ENCODE assay signal across 8 mouse cellular contexts in genomic region chr12:111722654-111723053, GRCm38 (mm10). TPM values are rescaled to one million over a fixed set of nuclear protein-coding genes. Genes with fewer than 3 reads are reported as not detected.
DNase-seq lines count a peak whose midpoint lies in the region; ATAC-seq and TF ChIP-seq lines count a peak whose summit lies in the region.

No protein-coding gene starts in this region.

- 71% methylated on average over 9 of the region's 9 CpGs for WGBS in kidney, postnatal 0 days
- 69% methylated on average over 9 of the region's 9 CpGs for whole genome bisulfite sequencing in forebrain, embryonic 16.5 days

- DNase-seq in kidney, postnatal 0 days (ENCODE audit: low spot score): peak; percentile 60
- DNase-seq in kidney, adult 11 months: no peak
- DNase-seq in A20 (ENCODE audit: low read depth, low spot score): peak; percentile 47
- peak; percentile 66 to 86 for DNase-seq in cerebellum, postnatal 25 days
- peak; percentile 20 for DNase-seq in retina, postnatal 7 days (ENCODE audit: low read depth, low spot score)
- DNase-seq in right cerebral cortex, adult 18-20 months: no peak

- no peak for ATAC-seq in kidney, postnatal 0 days (replicated peaks; ENCODE audit: low FRiP score, low read depth)
- no peak for ATAC-seq in forebrain, embryonic 16.5 days

- H3K9ac ChIP-seq in kidney, postnatal 0 days (ENCODE audit: low read depth, low read length): no peak overlapping the region
- H3K9ac ChIP-seq in forebrain, embryonic 16.5 days (replicated peaks; ENCODE audit: low read depth, low read length): no peak overlapping the region

- H3K9me3 ChIP-seq in kidney, postnatal 0 days (replicated peaks; ENCODE audit: low read length): no peaks in the 10 kb centered on the region
- H3K9me3 ChIP-seq in E14TG2a.4 (ENCODE audit: low read length): no peaks in the 10 kb centered on the region
- H3K9me3 ChIP-seq in forebrain, embryonic 16.5 days (ENCODE audit: control insufficient read depth, low read length): no peaks in the 10 kb centered on the region

- no peaks in the 10 kb centered on the region for H3K27me3 ChIP-seq in kidney, postnatal 0 days (ENCODE audit: insufficient read depth, low read length)
- no peaks in the 10 kb centered on the region for H3K27me3 ChIP-seq in E14TG2a.4 (ENCODE audit: insufficient read depth, low read length)
- no peaks in the 10 kb centered on the region for H3K27me3 ChIP-seq in forebrain, embryonic 16.5 days (replicated peaks; ENCODE audit: control insufficient read depth, insufficient read depth, low read length)

- TF ChIP-seq CTCF in kidney, postnatal 0 days (IDR thresholded peaks at IDR 0.05; ENCODE audit: low read depth): peak; percentile 68
- TF ChIP-seq CTCF in E14TG2a.4 (conservative IDR thresholded peaks at IDR 0.05; ENCODE audit: low read length): peak; percentile 78

- H3K27ac ChIP-seq in kidney, postnatal 0 days: no peak overlapping the region
- H3K27ac ChIP-seq in forebrain, embryonic 16.5 days (ENCODE audit: low read length): no peak overlapping the region

- H3K4me3 ChIP-seq in kidney, postnatal 0 days (replicated peaks; ENCODE audit: low read depth, low read length): no peak overlapping the region
- H3K4me3 ChIP-seq in E14TG2a.4 (replicated peaks; ENCODE audit: low read length): no peak overlapping the region
- no peak overlapping the region for H3K4me3 ChIP-seq in forebrain, embryonic 16.5 days (replicated peaks; ENCODE audit: low read length)

- 0 out of 2 replicates have a peak, but pooled peaks cover 12% of the 10 kb centered on the region for H3K36me3 ChIP-seq in kidney, postnatal 0 days (ENCODE audit: insufficient read depth, low read length)
- peaks cover 42% of the 10 kb centered on the region for H3K36me3 ChIP-seq in E14TG2a.4 (ENCODE audit: insufficient read depth, low read length)
- H3K36me3 ChIP-seq in forebrain, embryonic 16.5 days (ENCODE audit: control insufficient read depth, insufficient read depth): no peaks in the 10 kb centered on the region; the same call in 1 of the 2 replicates

- no peak overlapping the region for H3K4me2 ChIP-seq in kidney, postnatal 0 days (ENCODE audit: low read length)
- no peak overlapping the region for H3K4me2 ChIP-seq in forebrain, embryonic 16.5 days (ENCODE audit: low read length)

- peaks cover 10% of the 10 kb centered on the region; the same call in 1 of the 2 replicates for H3K4me1 ChIP-seq in kidney, postnatal 0 days (replicated peaks; ENCODE audit: insufficient read depth, low read length)
- peaks cover 63% of the 10 kb centered on the region for H3K4me1 ChIP-seq in E14TG2a.4 (replicated peaks; ENCODE audit: low read depth, low read length)
- H3K4me1 ChIP-seq in forebrain, embryonic 16.5 days (replicated peaks; ENCODE audit: control insufficient read depth, insufficient read depth, low read length): peaks cover 5% of the 10 kb centered on the region

RNA-seq across cellular contexts. Expression of gene Apopt1, which starts 9.6 kb away (rescaled TPM):
- polyA plus RNA-seq in kidney, postnatal 0 days (2015; fragmentation: Nextera tagmentation; extraction: Ambion mirVana): 57.8 and 61.4 TPM in 2 replicates
- 47.2 and 48.3 TPM in 2 replicates for polyA plus RNA-seq in forebrain, embryonic 16.5 days (2015; fragmentation: Nextera tagmentation; extraction: Ambion mirVana)

RNA-seq across cellular contexts. Expression of gene Bag5, which starts 9.6 kb away (rescaled TPM):
- 45.7 and 48.9 TPM in 2 replicates for polyA plus RNA-seq in kidney, postnatal 0 days (2015; fragmentation: Nextera tagmentation; extraction: Ambion mirVana)
- polyA plus RNA-seq in forebrain, embryonic 16.5 days (2015; fragmentation: Nextera tagmentation; extraction: Ambion mirVana): 70.8 and 71.5 TPM in 2 replicates

RNA-seq across cellular contexts. Expression of gene Klc1, which starts 36.0 kb away (rescaled TPM):
- 52.6 and 61.3 TPM in 2 replicates for polyA plus RNA-seq in kidney, postnatal 0 days (2015; fragmentation: Nextera tagmentation; extraction: Ambion mirVana)
- 460 and 493 TPM in 2 replicates for polyA plus RNA-seq in forebrain, embryonic 16.5 days (2015; fragmentation: Nextera tagmentation; extraction: Ambion mirVana)

RNA-seq across cellular contexts. Expression of gene Trmt61a, which starts 44.7 kb away (rescaled TPM):
- 6.3 and 6.8 TPM in 2 replicates for polyA plus RNA-seq in kidney, postnatal 0 days (2015; fragmentation: Nextera tagmentation; extraction: Ambion mirVana)
- 9.8 and 12.6 TPM in 2 replicates for polyA plus RNA-seq in forebrain, embryonic 16.5 days (2015; fragmentation: Nextera tagmentation; extraction: Ambion mirVana)

RNA-seq across cellular contexts. Expression of gene Ckb, which starts 50.5 kb away (rescaled TPM):
- polyA plus RNA-seq in kidney, postnatal 0 days (2015; fragmentation: Nextera tagmentation; extraction: Ambion mirVana): 135 and 148 TPM in 2 replicates
- 1,407 and 1,413 TPM in 2 replicates for polyA plus RNA-seq in forebrain, embryonic 16.5 days (2015; fragmentation: Nextera tagmentation; extraction: Ambion mirVana)

Comparison
In these comparisons a context has a peak if more than half of its experiments do, and no peak if none do; other contexts are left out.
1. DNase-seq: peak in kidney, postnatal 0 days (single experiment), A20 (single experiment), cerebellum, postnatal 25 days (2 of 2) and retina, postnatal 7 days (single experiment); none in kidney, adult 11 months (single experiment) and right cerebral cortex, adult 18-20 months (single experiment).